Mouse (Mus musculus) spleen, adult 2 months (tissue): ENCODE measurements at regions not wholly inside any gene's neighbourhood (a gene's known extent, or its start where the extent isn't known, plus 50 kb on each side); places are given as distances from the start of the nearest gene placed in this dataset.

Source experiments
- CTCF ChIP-seq: fragments of 200-500 bp; IDR thresholded peaks from 2 replicates; pipeline ENCODE4 v1.5.1; 2011; ENCODE audit warnings: mild to moderate bottlenecking, inconsistent platforms; ENCODE audit not compliant: insufficient read depth, insufficient read length, insufficient replicate concordance; ENCODE audit errors: extremely low read depth
- POLR2A ChIP-seq: fragments of 200-500 bp; IDR thresholded peaks from 2 replicates; pipeline ENCODE4 v1.6.1; 2011; ENCODE audit warnings: low read depth, low read length, inconsistent platforms

GRCm38 (mm10) chr2:93110898-93111297 lies 64.9 kb upstream of the Prdm11 start:
- TF ChIP-seq CTCF (no peak), POLR2A (no peak)
